Mouse (Mus musculus) kidney, postnatal 36 days (tissue): ENCODE measurements around the gene 1700037H04Rik.
A peak's percentile ranks its signal among the peaks of the same experiment; 100 is the strongest.

Experiments used
- DNase-seq, 2 experiments: peaks; one replicate each; pipeline ENCODE4 v3.0.0; 2021 to 2022; ENCODE audit warnings: mixed read lengths in 2 of 2

1700037H04Rik gene

DNA sequence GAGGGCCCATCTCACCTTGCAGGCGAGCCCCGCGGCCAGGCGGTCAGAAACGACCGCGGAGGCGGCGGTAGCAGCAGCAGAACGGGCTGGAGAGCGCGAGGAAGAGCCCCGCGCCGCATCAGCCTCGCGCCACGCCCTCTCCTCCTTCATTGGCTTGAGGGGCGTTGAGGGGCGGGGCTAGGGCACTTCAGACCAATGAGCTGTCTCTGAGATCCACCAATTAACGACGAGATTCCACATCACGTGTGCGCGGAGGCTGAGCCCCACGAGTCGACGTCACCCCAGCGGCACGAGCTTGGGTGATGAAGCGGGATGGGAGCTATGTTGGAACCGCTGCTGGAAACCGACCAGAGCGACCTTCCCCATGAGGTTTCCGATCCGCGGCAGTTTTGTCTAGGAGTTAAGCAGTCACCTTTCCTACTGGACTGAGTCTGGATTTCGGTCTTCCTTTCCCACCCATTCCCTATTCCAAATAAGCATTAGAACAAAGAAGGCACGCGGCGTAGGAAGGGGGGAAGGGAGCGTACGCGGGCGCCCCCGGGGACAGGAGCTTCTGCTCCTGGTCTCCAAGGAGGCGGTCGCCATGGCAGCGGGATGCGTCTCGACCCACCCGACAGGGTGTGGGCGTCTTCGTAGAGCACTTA is at the start of gene 1700037H04Rik:
Gene 1700037H04Rik, minus strand, starts transcription at position 144 of the 644 bp plus-strand sequence.
- DNase-seq = peak; percentile 99

DNA sequence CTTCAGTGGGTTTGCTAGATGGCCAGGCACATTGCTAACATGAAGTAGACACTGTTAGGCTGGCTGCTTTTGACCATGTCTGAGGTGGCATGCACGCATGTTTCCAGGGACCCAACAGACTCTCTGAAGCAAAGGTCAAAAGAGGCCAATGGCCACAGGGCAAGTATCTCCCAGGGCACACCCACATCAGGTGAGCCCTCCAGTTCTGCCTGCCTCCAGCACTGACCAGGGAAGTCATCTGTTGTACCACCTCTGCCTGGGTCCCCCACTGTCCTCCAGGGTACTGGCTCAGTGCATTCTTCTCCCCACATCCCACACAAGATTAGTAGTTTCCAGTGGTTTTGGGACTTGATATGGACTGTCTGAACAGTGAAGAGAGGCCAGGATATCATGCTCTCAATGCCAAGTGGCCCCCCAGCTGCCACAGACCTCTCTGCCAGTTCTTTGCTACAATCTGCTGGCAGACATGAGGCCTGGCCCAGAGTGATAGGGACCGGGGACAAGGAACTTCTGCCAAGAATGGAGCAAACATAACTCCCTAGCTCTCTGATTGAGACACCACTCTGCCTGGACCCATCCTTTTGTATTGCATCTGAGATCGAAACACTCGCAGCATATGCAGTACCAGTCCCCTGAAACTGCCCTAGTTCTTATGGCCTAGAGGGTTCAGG is 49.4 kb upstream of the 1700037H04Rik start:
- peak in 1 of 2 experiments; percentile 27 for DNase-seq

DNA sequence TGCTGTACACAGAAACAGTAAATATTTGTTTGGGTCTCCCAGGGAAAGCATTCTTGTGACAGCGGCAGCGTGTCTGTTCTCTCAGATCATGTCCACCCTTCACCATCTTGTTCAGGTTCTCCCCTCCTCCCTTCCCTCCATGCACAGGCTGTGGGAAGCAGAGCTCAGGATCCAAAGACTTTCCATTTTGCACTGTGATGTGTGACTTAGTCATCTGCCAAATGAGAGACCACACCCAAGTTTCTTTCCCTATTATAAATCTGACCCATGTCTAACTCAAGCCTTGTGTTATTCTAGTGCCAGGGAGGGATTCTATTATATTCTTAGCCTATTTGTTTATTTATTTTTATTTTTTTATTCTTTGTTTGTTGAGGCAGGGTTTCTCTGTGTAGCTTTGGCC is 48.5 kb upstream of the 1700037H04Rik start:
- DNase-seq = no peak

DNA sequence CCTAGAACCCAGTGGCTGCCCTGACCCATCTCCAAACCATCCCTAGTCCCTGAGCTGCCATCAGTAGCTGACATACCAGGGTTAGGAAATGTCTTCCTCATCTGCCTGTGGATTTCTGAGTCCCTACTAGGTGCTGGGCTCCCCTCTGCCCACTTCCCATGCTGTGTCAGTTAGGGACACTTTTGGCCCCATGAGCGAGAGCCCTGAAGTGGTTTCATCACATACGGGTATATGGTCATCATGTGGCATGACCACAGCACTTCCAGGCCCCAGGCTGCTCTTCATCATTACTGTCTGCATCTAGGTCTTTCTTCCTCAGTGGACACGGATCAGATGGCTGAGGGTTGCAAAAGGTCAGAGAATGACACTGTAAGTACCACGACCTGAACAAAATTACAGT is 46.9 kb upstream of the 1700037H04Rik start, which contains the start of gene Ap5s1:
Gene Ap5s1, plus strand, starts transcription at position 301 of the 400 bp plus-strand sequence.
- DNase-seq = no peak

DNA sequence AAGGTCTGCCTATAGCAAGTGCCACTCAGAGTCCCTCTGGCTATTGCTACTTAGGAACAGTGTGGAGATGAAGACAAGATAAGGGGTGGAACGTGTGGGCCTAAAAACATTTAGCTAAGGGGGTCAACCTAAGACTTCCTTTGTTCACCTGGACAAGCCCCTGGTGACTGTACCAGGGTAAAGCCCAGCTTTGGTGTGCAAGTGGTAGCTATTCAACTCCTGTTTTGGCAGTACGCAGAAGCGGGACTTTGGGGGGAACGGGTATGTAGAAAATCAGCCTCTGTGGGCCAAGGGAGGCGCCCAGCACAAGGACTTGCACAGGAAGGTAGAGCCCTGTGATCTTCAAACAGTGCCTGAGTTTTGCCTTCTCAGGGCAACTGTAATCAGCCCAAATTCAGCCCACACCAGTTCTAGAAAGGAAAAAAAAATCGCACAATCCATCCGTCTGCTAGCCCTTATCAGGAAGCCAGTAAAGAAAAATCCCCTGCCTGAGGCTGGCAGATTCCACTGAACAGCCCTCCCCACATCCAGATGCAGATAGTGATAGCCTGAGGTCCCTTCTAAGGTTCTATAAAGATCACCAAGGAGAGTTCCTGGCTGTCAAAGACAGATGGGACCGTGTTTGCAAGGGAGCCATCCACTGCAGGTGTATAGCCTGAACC is 45.8 kb upstream of the 1700037H04Rik start:
- no peak for DNase-seq

DNA sequence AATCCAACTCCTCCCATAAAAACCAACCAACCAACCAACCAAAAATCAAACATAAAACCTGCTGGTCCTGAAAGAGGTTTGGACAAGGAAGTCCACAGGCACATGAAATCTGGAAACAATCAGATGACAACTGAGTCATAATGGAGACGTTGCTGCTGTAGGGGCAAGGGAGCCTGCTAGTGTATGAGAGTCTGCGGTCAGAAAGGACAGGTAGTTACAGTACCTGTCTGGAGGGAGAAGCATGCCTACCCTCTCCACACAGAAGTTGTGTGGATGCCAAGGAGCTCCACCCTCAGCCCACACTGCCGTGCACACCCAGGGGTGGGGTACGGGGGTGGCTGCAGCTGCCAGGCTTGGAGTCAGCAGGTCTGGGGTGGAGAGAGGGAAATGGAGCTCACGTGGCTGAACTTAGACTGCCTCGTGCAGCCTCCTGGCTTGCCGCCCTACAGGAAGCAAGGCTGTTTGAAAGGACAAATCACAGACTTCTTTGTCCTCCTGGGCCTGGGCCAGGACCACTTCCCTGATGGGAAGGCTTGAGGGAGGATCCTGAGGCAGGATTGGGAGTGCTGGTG is 44.6 kb upstream of the 1700037H04Rik start:
- peak; percentile 96 to 98 for DNase-seq

DNA sequence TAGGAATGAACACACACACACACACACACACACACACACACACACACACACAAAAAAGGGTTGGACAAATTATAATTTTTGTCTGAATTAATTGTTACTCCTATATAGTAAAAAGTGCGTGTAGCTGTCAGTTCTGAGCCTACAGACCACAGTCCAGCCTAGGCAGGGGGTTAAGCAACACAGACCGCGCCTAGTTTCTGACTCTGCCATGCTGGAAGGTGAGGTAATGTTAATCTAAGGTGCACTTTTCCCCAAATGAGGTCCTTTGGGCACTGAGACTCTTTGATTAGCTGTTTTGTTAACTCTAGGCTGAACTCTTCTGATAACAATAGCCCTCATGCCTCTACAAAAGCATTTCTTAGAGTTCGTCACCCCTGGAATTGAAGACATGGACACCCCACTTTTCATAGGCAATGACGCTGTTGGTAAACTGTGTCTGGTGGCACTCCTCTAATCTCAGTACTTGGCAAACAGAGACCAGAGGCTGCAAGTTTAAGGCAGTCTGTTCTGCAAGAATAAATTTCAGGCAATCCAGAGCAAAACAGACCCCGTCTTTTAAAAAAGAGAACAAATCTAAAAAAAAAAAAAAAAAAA is 44.0 kb upstream of the 1700037H04Rik start:
- no peak for DNase-seq

DNA sequence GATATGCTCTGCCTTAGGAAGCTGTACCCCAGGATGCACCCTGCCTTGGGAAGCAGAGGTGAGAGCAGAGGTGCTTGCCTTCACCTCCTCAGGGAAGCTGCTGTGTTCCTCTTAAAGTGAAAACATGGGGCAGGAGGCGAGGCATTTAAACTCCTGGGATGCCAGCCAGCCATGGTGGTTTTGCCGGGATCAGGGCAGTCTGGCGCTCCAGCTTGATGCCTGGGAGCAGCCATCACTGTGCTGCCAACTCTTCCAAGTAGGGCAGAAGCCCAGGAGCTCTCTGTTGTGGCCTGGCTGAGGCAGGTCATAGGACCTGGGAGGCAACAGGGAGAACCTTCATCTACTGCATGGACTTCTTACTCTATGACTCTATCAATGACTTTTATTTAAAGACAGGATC is 41.4 kb upstream of the 1700037H04Rik start:
- no peak for DNase-seq

DNA sequence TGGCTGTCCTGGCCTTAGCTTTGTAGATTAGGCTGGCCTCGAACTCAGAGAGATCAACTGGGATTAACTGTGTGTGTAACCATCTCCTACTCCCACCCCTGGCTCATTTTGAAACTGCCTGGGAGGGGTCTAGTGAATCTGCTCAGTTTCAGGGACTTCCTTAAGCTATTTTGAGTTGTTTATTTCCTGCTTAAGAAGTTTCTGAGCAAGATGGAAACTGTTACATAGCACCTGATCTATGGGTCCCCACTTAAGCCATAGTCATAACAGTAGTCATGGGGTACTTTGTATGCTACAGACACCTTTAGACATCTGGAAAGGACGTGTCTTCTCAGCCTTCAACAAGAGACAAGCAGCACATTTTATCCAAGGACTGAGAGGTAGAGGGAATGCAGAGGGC is 40.8 kb upstream of the 1700037H04Rik start:
- no peak for DNase-seq

DNA sequence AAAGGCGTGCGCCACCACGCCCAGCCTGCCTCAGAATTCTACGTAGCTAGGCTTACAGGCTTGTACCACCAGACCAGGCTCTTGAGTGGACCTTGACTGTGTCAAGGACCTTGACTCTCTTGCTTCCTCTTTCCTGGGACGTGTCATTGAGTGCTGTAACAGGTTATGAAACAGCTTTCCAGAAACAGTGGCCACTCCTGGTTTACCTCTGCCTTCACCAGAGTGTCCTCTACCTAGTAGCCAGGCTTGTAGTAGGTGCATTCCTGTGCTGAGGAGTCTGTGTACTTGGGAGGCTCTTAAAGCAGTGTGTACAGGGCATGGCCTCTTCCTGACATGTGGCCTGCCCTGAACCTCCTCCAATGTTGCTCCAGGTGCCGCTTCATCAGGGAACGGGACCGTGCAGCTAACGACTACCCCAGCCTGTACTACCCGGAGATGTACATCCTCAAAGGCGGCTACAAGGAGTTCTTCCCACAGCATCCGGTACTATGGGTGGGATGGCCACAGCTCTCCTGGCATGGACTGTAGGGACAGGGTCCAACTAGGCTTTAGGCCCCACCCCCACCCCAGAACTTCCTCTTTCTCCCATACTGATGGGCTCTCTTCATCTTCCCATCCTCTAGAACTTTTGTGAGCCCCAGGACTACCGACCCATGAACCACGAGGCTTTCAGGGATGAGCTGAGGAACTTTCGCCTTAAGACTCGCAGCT is 36.9 kb upstream of the 1700037H04Rik start:
- DNase-seq = no peak

DNA sequence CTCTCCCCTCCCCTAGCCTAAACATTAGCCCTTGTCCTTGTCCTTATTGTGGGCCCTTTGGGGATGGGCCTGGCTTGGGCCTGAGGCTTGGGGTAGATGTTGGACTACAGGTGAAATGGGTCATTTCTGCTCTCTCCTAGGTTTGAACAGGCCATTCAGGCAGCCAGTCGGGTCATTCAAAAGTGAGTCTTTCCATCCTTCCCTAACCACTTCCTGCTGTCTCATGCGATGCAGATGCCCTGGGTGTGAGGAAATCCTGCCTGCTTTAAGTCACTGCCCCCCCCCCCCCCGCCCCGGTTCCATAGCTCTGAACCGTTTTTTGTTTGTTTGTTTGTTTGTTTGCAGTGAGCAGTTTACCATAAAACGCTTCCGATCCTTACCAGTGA is 31.1 kb upstream of the 1700037H04Rik start:
- no peak for DNase-seq

DNA sequence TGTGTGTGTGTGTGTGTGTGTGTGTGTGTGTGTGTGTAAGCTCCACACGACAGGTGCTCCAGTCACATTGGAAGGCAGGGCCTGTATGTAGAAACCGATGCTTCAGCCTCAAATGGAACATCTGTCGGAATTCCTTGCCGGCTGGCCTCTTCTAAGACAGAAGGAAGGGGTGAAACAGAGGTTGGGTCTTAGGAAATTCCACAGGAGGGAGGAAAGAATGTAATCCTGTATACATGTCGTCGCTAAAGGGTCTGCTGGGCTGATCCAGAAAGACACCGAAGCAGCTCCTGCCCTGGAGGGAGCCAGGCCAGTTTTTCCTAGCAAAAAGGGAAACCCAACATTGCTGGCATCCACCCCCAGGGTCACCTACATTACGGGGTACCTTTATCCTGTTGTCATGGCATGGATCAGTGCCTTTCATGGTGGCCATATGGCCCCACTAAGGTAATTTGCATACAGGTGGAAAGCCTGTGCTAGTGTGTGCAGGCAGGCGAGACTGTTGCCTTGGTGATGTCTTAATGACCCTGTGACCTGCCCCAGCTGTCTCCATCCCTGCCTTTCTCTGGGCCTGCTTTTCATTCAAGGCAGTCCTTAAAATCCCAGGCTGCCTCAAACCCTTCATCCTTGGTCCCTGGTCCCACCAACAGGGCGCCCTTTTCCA is 30.6 kb upstream of the 1700037H04Rik start:
- DNase-seq = peak; percentile 54 to 66

DNA sequence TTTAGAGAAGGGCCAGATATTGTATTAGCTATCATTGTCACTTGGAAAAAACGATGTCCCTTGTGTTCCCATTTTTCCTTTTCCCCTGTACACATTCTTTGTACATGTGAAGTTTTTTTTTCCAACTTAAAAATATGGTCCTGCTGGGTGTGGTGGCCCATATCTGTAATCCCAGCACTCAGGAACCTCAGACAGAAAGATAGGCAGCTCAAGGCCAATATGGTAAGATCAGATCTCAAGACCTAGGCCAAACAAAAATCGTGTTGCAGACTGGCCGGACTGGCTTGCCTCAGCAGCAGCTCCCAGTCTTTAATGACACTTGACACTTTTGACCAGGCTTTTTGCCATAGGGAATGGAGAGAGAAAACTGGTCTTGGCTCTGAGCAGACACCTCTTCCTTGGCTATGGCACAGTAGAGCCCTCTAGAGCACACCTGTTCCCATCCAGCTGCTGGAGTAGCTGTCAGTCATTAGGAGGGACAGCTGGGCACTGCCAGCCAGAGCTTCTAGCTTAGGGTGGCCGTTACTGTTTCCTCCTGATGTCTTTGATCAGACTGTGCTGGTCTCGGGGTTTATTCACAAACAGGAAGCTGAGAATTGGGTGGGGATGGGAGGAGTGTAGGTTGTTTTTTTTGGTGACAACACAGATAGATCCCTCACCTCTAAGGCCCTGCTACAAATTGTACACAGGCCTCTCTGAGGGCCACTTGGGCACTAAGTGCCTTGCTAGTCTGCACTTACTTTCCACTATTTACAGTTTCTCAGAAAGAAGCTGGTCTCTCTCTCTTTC is 29.8 kb upstream of the 1700037H04Rik start:
- DNase-seq = no peak

DNA sequence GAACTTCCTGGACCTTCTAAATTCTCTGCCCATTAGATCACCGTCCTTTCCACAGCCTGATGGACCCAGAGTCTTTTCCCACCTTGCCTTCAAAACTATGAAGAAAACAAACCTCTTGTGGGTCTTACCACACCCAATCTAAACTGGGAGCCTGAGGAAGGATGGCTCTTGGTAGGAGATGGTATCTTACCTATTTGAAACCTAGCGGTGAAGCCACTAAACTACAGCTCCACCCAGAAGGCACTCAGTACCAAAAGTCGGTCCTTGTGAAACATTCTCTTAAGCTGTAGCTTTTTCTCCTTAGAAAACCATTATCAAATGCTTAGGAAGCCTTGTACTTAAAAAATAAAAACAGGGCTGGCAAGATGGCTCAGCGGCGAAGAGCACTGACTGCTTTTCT is 28.4 kb upstream of the 1700037H04Rik start:
- no peak for DNase-seq

DNA sequence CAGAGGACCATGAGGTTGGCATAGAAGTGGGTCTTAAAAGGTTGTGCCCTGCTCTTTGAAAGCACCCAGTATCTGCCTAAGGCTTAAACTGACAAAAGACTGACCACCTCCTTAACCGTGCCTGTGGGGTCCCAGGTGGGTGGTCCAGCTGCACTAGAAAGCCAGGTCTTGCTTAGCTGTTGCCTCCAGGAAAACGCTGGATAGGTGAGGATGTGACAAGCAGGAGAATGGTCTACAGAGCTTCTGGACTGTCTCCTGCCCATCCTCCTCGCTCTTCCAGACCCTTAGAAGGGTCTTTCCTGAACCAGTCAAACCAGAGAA is 27.7 kb upstream of the 1700037H04Rik start:
- no peak for DNase-seq

DNA sequence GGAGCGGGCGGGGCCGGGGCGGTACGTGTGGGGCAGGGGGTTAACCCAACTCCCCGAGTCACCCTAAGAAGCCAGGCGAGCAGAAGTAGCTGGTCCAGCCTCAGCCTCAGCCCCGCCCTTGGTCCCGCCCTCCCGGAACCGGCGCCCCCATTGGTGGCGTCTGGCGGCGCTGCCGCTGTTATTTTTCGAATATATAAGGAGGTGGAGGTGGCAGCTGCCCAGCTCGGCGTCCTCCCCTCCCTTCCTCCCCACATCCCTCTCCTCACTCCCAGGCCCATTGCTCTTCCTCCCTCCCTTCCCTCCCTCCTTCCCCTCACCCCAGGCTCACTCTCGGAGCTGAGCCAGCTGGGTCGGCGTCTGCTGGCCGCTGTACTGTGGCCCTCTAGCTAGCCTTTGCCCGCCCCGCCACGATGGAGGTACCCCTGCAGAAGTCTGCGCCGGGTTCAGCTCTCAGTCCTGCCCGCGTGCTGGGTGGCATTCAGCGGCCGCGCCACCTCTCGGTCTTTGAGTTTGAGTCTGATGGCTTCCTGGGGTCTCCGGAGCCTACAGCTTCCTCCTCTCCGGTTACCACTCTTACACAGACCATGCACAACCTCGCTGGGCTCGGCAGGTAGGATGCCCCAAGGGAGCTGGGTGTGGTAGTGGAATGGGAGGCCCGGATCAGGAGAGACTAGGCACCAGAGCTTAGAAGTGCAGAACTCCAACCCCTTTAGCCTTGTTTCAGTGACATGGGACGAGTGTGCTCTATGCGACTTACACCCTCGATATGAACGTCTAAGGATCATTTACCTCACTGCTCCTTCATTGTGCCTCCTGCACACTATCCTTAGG is 27.1 kb upstream of the 1700037H04Rik start, which contains the start of the genes Cdc25b and Spef1:
Gene Cdc25b, plus strand, starts transcription at position 179 of the 831 bp plus-strand sequence.
Gene Spef1, minus strand, starts transcription at position 512 of the 831 bp plus-strand sequence.
- DNase-seq = peak; percentile 88 to 93

DNA sequence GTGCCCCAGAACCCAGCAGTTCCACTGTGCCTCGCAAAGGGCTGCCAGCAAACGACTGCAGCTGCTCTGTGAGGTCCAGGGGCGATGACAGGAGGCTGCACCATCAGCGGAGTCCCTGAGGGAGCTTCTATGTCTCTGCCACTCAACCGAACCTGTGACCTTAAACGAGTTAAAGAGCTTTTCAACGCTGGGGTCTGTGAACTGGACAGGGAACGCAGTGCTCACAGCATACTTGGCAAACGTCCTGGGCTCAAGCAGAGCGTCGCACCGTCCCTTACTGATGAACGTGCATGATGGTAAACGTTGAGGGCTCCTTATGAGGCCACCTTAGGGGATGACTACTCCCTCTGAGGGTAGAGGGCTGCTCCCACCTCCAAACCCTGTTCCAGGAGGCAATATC is 26.5 kb upstream of the 1700037H04Rik start:
- peak in 1 of 2 experiments; percentile 38 for DNase-seq

DNA sequence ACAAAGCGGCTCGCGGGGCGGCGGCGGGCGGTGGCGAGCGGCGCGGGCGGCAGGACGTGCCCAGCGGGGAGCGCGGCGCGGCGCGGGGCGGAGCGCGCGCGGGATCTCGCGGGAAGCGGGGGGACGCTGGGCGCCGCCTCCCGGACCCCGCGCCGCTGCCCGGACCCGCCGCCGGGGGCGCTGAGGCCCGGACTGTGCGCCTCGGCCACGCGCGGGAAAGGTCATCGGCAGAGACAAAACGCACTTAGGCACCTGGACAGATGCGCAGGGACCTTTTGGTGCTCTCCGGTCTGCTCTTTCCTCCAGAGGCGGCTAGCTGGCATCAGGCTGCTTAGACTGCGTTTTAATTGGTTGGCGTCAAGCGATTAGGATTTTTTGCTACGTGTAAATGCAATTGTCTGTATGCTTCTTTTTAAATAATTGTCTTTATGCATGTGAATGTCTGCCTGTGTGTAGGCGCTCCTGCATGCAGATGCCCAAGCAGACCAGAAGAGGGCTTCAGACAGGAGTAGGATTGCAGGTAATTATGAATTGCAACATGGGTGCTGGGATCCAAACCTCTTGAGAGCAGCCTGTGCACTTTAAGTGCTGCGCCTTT is 20.2 kb upstream of the 1700037H04Rik start, which contains the start of gene Cenpb:
Gene Cenpb, minus strand, starts transcription at position 78 of the 598 bp plus-strand sequence.
- peak; percentile 86 to 95 for DNase-seq

DNA sequence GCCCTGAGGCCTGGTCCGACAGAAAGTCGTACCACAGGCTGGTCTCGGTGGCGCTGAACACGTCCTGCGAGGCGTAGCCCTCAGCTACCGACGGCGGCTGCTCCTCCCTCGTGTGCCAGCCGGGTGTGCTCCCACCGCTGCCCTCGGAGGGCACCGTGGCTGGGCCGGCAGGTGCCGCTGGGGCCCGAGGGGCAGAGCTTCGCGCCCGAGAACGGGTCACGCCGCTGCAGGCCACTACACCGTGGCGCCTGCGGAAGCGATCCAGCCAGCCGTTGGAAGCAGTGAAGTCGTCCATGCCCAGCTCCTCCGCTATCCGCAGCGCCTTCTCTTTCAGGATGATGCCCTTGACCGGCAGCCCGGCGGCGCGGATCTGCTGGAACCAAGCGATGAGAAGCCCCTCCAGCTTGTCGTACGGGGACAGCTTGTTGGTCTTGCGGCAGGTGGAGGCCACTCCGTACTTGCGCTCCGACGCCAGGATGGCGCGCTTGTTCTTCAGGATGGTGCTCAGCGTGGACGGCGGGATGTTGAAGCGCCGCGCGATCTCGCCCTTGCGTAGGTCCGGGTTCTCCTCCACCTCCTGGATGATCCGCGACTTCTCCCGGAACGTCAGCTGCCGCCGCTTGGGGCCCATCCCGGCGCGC is 19.5 kb upstream of the 1700037H04Rik start:
- peak; percentile 58 to 75 for DNase-seq
